Mouse (Mus musculus): Measurements from ENCODE around the gene Rab27a. TPM values are rescaled to one million over a fixed set of nuclear protein-coding genes. Genes with fewer than 3 reads are reported as not detected.

Gene Rab27a
- total and polyA plus RNA-seq, 3 experiments: 8.8 to 11.2 TPM; not detected in 1

DNA sequence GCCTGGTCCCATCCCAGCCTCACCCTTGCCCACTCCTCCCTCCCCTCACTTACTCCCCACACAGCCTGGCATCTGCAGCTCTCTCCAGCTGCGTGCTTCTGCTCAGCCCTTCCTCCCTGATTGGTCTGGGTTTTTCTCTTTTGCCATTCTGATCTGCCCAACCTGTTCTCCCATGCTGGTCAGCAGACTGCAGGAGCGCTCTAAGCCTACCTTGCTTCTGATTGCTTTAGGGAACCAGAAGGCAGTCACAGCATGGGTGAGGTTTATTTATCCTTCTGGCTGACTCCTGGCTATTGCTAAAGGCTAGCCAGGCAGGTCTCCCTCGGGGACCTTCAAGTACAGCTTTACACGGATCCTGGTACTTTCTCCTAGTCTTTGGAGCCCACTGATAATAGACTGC is 13.2 kb upstream of the Rab27a start:
- no peak for TF ChIP-seq TAL1 (IDR thresholded peaks at IDR 0.05; ENCODE audit: low read length)
- TF ChIP-seq CTCF (IDR thresholded peaks at IDR 0.05 in 2 of 3, conservative IDR thresholded peaks at IDR 0.05 in 1 of 3; ENCODE audit: control insufficient read depth in 1 of 3, insufficient read depth in 1 of 3, low read depth in 2 of 3, low read length in 3 of 3, poor library complexity in 1 of 3, severe bottlenecking in 1 of 3): no peak
- no peak for TF ChIP-seq ZKSCAN1 (IDR thresholded peaks at IDR 0.05; ENCODE audit: low read depth, low read length)
- no peak for TF ChIP-seq SMC3 (IDR thresholded peaks at IDR 0.05; ENCODE audit: low read depth, low read length)
- TF ChIP-seq BHLHE40 (IDR thresholded peaks at IDR 0.05; ENCODE audit: borderline replicate concordance, low read depth, low read length): no peak
- no peak for TF ChIP-seq KAT2A (conservative IDR thresholded peaks at IDR 0.05; ENCODE audit: low read depth, low read length)
- TF ChIP-seq NELFE (IDR thresholded peaks at IDR 0.05; ENCODE audit: low read depth, low read length): no peak
- TF ChIP-seq SIN3A (IDR thresholded peaks at IDR 0.05; ENCODE audit: low read length): no peak
- TF ChIP-seq MAX (IDR thresholded peaks at IDR 0.05; ENCODE audit: low read length): no peak
- TF ChIP-seq MXI1 (IDR thresholded peaks at IDR 0.05; ENCODE audit: low read depth, low read length): no peak
- no peak for TF ChIP-seq CHD2 (IDR thresholded peaks at IDR 0.05; ENCODE audit: low read length)
- DNase-seq (ENCODE audit: low read depth, low spot score): no peak
- Histone ChIP-seq H3K9me3 (replicated peaks; ENCODE audit: insufficient read depth, low read length) (no peaks in the 10 kb centered on the region), H3K27ac (ENCODE audit: control insufficient read depth, low read depth, low read length) (no peak overlapping the region), H3K79me2 (ENCODE audit: control insufficient read depth, insufficient read depth, low read length, poor library complexity) (no peaks in the 10 kb centered on the region), H3K4me3 (ENCODE audit: control insufficient read depth in 1 of 2, insufficient read depth in 1 of 2, low read depth in 2 of 2, low read length in 2 of 2) (no peak overlapping the region), H3K9ac (ENCODE audit: control insufficient read depth, low read depth, low read length, poor library complexity, severe bottlenecking) (no peak overlapping the region), H3K36me3 (ENCODE audit: control insufficient read depth in 1 of 2, insufficient read depth in 2 of 2, low read length in 2 of 2) (no peaks in the 10 kb centered on the region; a peak in 1 of 4 replicates), H3K4me1 (ENCODE audit: control insufficient read depth in 1 of 2, insufficient read depth in 2 of 2, low read length in 2 of 2) (no peaks in the 10 kb centered on the region), H3K27me3 (ENCODE audit: control insufficient read depth in 1 of 2, insufficient read depth in 2 of 2, low read length in 2 of 2) (no peaks in the 10 kb centered on the region)

DNA sequence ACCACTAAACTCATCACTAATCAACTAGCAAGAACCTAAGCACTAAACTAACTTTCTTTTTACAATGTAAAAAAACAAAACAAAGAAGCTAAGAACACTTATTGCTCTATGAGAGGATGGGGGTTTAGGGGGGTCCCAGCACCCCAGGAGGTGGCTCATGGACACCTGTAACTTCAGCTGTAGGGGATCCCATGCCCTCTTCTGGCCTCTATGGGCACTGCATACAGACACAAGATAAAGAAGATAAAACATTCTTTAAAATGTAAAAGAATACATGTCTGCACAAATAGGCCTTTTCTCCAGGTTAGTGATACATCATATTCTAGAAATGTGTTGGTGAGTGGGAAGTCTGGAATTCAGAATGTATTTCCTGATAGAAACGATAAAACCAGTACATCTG is 11.2 kb upstream of the Rab27a start:
- Histone ChIP-seq H3K4me1 (ENCODE audit: control insufficient read depth in 1 of 2, insufficient read depth in 2 of 2, low read length in 2 of 2) (no peaks in the 10 kb centered on the region), H3K4me3 (ENCODE audit: control insufficient read depth in 1 of 2, insufficient read depth in 1 of 2, low read depth in 2 of 2, low read length in 2 of 2) (no peak overlapping the region), H3K27me3 (ENCODE audit: control insufficient read depth in 1 of 2, insufficient read depth in 2 of 2, low read length in 2 of 2) (no peaks in the 10 kb centered on the region), H3K36me3 (ENCODE audit: control insufficient read depth in 1 of 2, insufficient read depth in 2 of 2, low read length in 2 of 2) (no peaks in the 10 kb centered on the region; a peak in 1 of 4 replicates), H3K9ac (ENCODE audit: control insufficient read depth, low read depth, low read length, poor library complexity, severe bottlenecking) (no peak overlapping the region), H3K9me3 (replicated peaks; ENCODE audit: insufficient read depth, low read length) (no peaks in the 10 kb centered on the region), H3K27ac (ENCODE audit: control insufficient read depth, low read depth, low read length) (no peak overlapping the region), H3K79me2 (ENCODE audit: control insufficient read depth, insufficient read depth, low read length, poor library complexity) (no peaks in the 10 kb centered on the region)
- DNase-seq (ENCODE audit: low read depth, low spot score): peak; percentile 31
- TF ChIP-seq MYC (IDR thresholded peaks at IDR 0.05; ENCODE audit: low read depth, low read length): no peak
- peak; percentile 26 to 40 (median 30); a peak in 4 of 6 replicates for TF ChIP-seq CTCF (IDR thresholded peaks at IDR 0.05 in 2 of 3, conservative IDR thresholded peaks at IDR 0.05 in 1 of 3; ENCODE audit: control insufficient read depth in 1 of 3, insufficient read depth in 1 of 3, low read depth in 2 of 3, low read length in 3 of 3, poor library complexity in 1 of 3, severe bottlenecking in 1 of 3)
- peak; percentile 20; the same call in 1 of the 2 replicates for TF ChIP-seq SMC3 (IDR thresholded peaks at IDR 0.05; ENCODE audit: low read depth, low read length)

DNA sequence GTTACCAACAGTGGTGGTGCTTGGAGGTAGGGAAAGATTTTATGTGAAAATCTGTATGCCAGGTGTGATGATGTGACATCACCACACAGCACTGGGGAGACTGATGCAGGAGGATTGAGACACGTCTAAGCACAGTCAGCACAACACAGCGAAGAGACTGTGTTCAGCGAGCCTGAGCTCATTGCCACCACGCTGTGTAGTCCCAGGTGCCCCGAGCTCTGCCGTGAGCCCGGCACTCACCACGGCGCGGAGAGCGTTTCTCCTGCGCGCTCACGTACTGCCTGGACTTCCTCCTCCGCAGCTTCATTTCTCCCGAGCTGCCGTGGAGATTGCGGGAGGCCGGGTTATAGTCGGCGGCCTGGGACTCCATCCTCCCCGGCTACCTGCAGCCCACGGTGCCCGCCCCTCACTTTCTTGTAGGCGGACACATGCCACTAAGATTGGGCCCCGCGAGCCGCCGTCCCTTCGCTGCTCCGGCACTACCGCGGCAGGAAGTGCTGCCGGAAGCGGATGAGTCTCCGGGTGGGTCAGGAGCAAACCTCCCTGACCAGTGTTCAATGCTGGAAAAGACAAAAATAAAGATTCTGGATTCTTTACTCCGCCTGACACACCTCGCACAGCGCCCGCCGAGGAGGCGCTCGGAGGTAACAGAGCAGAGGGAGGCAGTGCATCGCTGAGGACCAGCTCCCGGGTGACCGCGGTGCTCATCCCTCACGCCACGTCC is 5.3 kb upstream of the Rab27a start:
- peak; percentile 93 for DNase-seq (ENCODE audit: low read depth, low spot score)
- Histone ChIP-seq H3K4me3 (ENCODE audit: control insufficient read depth in 1 of 2, insufficient read depth in 1 of 2, low read depth in 2 of 2, low read length in 2 of 2) (peak overlapping the region; percentile 85 to 93), H3K27me3 (ENCODE audit: control insufficient read depth in 1 of 2, insufficient read depth in 2 of 2, low read length in 2 of 2) (no peaks in the 10 kb centered on the region), H3K27ac (ENCODE audit: control insufficient read depth, low read depth, low read length) (peak overlapping the region; percentile 78), H3K79me2 (ENCODE audit: control insufficient read depth, insufficient read depth, low read length, poor library complexity) (peaks cover 10% of the 10 kb centered on the region), H3K4me1 (ENCODE audit: control insufficient read depth in 1 of 2, insufficient read depth in 2 of 2, low read length in 2 of 2) (peaks cover 0 to 9% of the 10 kb centered on the region in 2 experiments; a peak in 2 of 4 replicates), H3K36me3 (ENCODE audit: control insufficient read depth in 1 of 2, insufficient read depth in 2 of 2, low read length in 2 of 2) (peaks cover 0 to 5% of the 10 kb centered on the region in 2 experiments; a peak in 1 of 4 replicates), H3K9me3 (replicated peaks; ENCODE audit: insufficient read depth, low read length) (no peaks in the 10 kb centered on the region), H3K9ac (ENCODE audit: control insufficient read depth, low read depth, low read length, poor library complexity, severe bottlenecking) (peak overlapping the region; percentile 95)
- no peak for TF ChIP-seq MYB (IDR thresholded peaks at IDR 0.05; ENCODE audit: low read depth, low read length)
- TF ChIP-seq ZKSCAN1 (IDR thresholded peaks at IDR 0.05; ENCODE audit: low read depth, low read length): no peak
- no peak for TF ChIP-seq ETS1 (IDR thresholded peaks at IDR 0.05; ENCODE audit: low read depth, low read length)
- no peak for TF ChIP-seq BHLHE40 (IDR thresholded peaks at IDR 0.05; ENCODE audit: borderline replicate concordance, low read depth, low read length)
- no peak for TF ChIP-seq ZNF384 (IDR thresholded peaks at IDR 0.05; ENCODE audit: low read depth, low read length)
- no peak for TF ChIP-seq CHD1 (IDR thresholded peaks at IDR 0.05; ENCODE audit: low read depth, low read length)
- 0 out of 2 replicates have a peak, but pooled peaks have one; percentile 29 for TF ChIP-seq ZMIZ1 (IDR thresholded peaks at IDR 0.05; ENCODE audit: low read depth, low read length)
- TF ChIP-seq MAFK (IDR thresholded peaks at IDR 0.05; ENCODE audit: borderline replicate concordance, low read depth, low read length): no peak
- no peak for TF ChIP-seq POLR2AphosphoS5 (IDR thresholded peaks at IDR 0.05; ENCODE audit: borderline replicate concordance, low read depth, low read length)
- TF ChIP-seq RCOR1 (IDR thresholded peaks at IDR 0.05; ENCODE audit: low read depth, low read length): no peak
- peak; percentile 83 for TF ChIP-seq SIN3A (IDR thresholded peaks at IDR 0.05; ENCODE audit: low read length)
- TF ChIP-seq CHD2 (IDR thresholded peaks at IDR 0.05; ENCODE audit: low read length): no peak
- TF ChIP-seq HCFC1 (IDR thresholded peaks at IDR 0.05; ENCODE audit: low read depth, low read length): peak; percentile 90
- no peak for TF ChIP-seq SMC3 (IDR thresholded peaks at IDR 0.05; ENCODE audit: low read depth, low read length)
- TF ChIP-seq E2F4 (IDR thresholded peaks at IDR 0.05; ENCODE audit: borderline replicate concordance, low read depth, low read length): no peak
- TF ChIP-seq EP300 (IDR thresholded peaks at IDR 0.05; ENCODE audit: low read depth in 1 of 2, low read length in 2 of 2): 0 out of 4 replicates have a peak, but pooled peaks of 1 of the 2 experiments have one; percentile 5
